Comparison of ENCODE assay signal across 11 mouse cellular contexts in the genomic region with DNA sequence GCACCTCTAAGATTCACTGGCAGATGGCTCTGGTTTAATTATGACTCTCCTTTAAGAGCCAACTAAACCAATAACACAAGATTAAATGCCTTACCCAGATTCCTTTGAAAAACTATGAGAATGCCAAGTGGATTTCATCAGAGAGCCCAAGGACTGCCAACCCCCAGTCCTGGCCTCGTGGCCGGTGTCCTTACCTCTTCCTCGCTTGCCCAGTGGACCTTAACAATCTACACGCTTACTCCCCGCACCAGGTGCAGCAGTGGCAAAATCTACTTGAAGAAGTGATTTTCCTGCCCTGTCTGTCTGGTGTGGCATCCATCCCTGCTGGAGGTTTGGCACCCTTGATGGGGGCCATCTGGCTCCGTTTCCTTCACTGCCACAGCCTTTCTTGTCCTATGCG. TPM values are rescaled to one million over a fixed set of nuclear protein-coding genes. Genes with fewer than 3 reads are reported as not detected.
DNase-seq lines count a peak whose midpoint lies in the region; ATAC-seq lines count a peak whose summit lies in the region.
"Had no signal": no experiment of that assay in that cellular context is flagged by ENCODE, and none has a peak within 500 bp of the region (broad histone marks: within the 10 kb centered on the region; RNA-seq: fewer than 3 reads in every experiment).

No protein-coding gene starts in this region.

- no peaks in the 10 kb centered on the region for H3K36me3 ChIP-seq in heart, embryonic 16.5 days (ENCODE audit: control insufficient read depth, insufficient read depth)
- H3K36me3 ChIP-seq in forebrain, embryonic 16.5 days (ENCODE audit: control insufficient read depth, insufficient read depth), result no peaks in the 10 kb centered on the region
- H3K36me3 ChIP-seq: forebrain, embryonic 15.5 days; neural tube, embryonic 13.5 days had no signal

- no peak for DNase-seq in heart, postnatal 25 days (ENCODE audit: low spot score)
- DNase-seq in adipocyte (ENCODE audit: low spot score), result peak; percentile 46
- DNase-seq in adrenal gland, postnatal 36 days, result peak; percentile 54 to 66
- peak; percentile 74 to 82 for DNase-seq in kidney, adult 8-10 months
- DNase-seq in layer of hippocampus, adult 9-11 months, result no peak

- no peak overlapping the region for H3K4me3 ChIP-seq in heart, embryonic 16.5 days (ENCODE audit: low read length)
- no peak overlapping the region for H3K4me3 ChIP-seq in forebrain, embryonic 16.5 days (replicated peaks; ENCODE audit: low read length)
- H3K4me3 ChIP-seq: forebrain, embryonic 15.5 days; liver, embryonic 12.5 days; neural tube, embryonic 13.5 days had no signal

- H3K27me3 ChIP-seq in heart, embryonic 16.5 days (ENCODE audit: control insufficient read depth, insufficient read depth, low read length), result no peaks in the 10 kb centered on the region
- no peaks in the 10 kb centered on the region for H3K27me3 ChIP-seq in forebrain, embryonic 16.5 days (replicated peaks; ENCODE audit: control insufficient read depth, insufficient read depth, low read length)
- H3K27me3 ChIP-seq: forebrain, embryonic 15.5 days; liver, embryonic 12.5 days; neural tube, embryonic 13.5 days had no signal

- no peak for ATAC-seq in heart, embryonic 16.5 days (replicated peaks; ENCODE audit: extremely low read depth, insufficient read depth, low FRiP score)
- ATAC-seq in forebrain, embryonic 16.5 days, result no peak
- ATAC-seq: forebrain, embryonic 15.5 days; liver, embryonic 12.5 days had no signal

- H3K9ac ChIP-seq in heart, embryonic 16.5 days (ENCODE audit: low read length), result no peak overlapping the region
- H3K9ac ChIP-seq in forebrain, embryonic 16.5 days (replicated peaks; ENCODE audit: low read depth, low read length), result no peak overlapping the region
- H3K9ac ChIP-seq: forebrain, embryonic 15.5 days; hindbrain, embryonic 14.5 days; liver, embryonic 12.5 days; neural tube, embryonic 13.5 days had no signal

- H3K4me2 ChIP-seq in heart, embryonic 16.5 days (ENCODE audit: low read depth, low read length), result peak overlapping the region; percentile 15; the same call in 1 of the 2 replicates
- H3K4me2 ChIP-seq in forebrain, embryonic 16.5 days (ENCODE audit: low read length), result no peak overlapping the region
- H3K4me2 ChIP-seq: forebrain, embryonic 15.5 days; hindbrain, embryonic 14.5 days; liver, embryonic 12.5 days; neural tube, embryonic 13.5 days had no signal

- WGBS in heart, embryonic 16.5 days, result 67% methylated on average over 7 of the region's 7 CpGs
- WGBS in forebrain, embryonic 16.5 days, result 73% methylated on average over 7 of the region's 7 CpGs

- no peaks in the 10 kb centered on the region for H3K9me3 ChIP-seq in heart, embryonic 16.5 days (replicated peaks; ENCODE audit: control insufficient read depth, low read length)
- no peaks in the 10 kb centered on the region for H3K9me3 ChIP-seq in forebrain, embryonic 16.5 days (ENCODE audit: control insufficient read depth, low read length)
- H3K9me3 ChIP-seq: forebrain, embryonic 15.5 days; liver, embryonic 12.5 days; neural tube, embryonic 13.5 days had no signal

- intact Hi-C loops in heart, postnatal 25 days (cut with DNase I), result no loop called here

- H3K4me1 ChIP-seq in heart, embryonic 16.5 days (ENCODE audit: control insufficient read depth, insufficient read depth, low read length), result peaks cover 67% of the 10 kb centered on the region
- peaks cover 25% of the 10 kb centered on the region for H3K4me1 ChIP-seq in forebrain, embryonic 16.5 days (replicated peaks; ENCODE audit: control insufficient read depth, insufficient read depth, low read length)

- peak overlapping the region; percentile 62 for H3K27ac ChIP-seq in heart, embryonic 16.5 days (ENCODE audit: low read length)
- H3K27ac ChIP-seq in forebrain, embryonic 16.5 days (ENCODE audit: low read length), result no peak overlapping the region
- H3K27ac ChIP-seq: forebrain, embryonic 15.5 days; hindbrain, embryonic 14.5 days; liver, embryonic 12.5 days; neural tube, embryonic 13.5 days had no signal

RNA-seq across cellular contexts. Expression of gene Gab1, which starts 53.3 kb away (rescaled TPM):
- 30.4 and 32.3 TPM in 2 replicates for polyA plus RNA-seq in heart, embryonic 16.5 days (2015; fragmentation: Nextera tagmentation; extraction: Ambion mirVana)
- total RNA-seq in heart, postnatal 25 days (2021), result 10 to 100 TPM; 34.1 to 38.8 TPM
- 10 to 100 TPM; 16.1 to 20.2 TPM for total RNA-seq in adrenal gland, postnatal 36 days (2021)
- polyA plus RNA-seq in forebrain, embryonic 16.5 days (2015; fragmentation: Nextera tagmentation; extraction: Ambion mirVana), result 10.6 and 11.8 TPM in 2 replicates

Comparison
In these comparisons a context has a peak if more than half of its experiments do, and no peak if none do; other contexts are left out.
1. DNase-seq: peak in adipocyte (single experiment), adrenal gland, postnatal 36 days (2 of 2) and kidney, adult 8-10 months (2 of 2); none in heart, postnatal 25 days (single experiment) and layer of hippocampus, adult 9-11 months (single experiment).